Mouse (Mus musculus) heart, postnatal 0 days (tissue): ENCODE measurements at regions not wholly inside any gene's neighbourhood (a gene's known extent, or its start where the extent isn't known, plus 50 kb on each side); places are given as distances from the start of the nearest gene placed in this dataset.

Experiments used
- CTCF ChIP-seq: IDR thresholded peaks from 2 replicates; pipeline ENCODE4 v1.5.1; 2016; ENCODE audit warnings: antibody characterized with exemption, control low read depth, low read depth
- EP300 ChIP-seq: IDR thresholded peaks from 2 replicates; pipeline ENCODE4 v1.6.1; 2016; ENCODE audit warnings: antibody characterized with exemption, low read depth

DNA sequence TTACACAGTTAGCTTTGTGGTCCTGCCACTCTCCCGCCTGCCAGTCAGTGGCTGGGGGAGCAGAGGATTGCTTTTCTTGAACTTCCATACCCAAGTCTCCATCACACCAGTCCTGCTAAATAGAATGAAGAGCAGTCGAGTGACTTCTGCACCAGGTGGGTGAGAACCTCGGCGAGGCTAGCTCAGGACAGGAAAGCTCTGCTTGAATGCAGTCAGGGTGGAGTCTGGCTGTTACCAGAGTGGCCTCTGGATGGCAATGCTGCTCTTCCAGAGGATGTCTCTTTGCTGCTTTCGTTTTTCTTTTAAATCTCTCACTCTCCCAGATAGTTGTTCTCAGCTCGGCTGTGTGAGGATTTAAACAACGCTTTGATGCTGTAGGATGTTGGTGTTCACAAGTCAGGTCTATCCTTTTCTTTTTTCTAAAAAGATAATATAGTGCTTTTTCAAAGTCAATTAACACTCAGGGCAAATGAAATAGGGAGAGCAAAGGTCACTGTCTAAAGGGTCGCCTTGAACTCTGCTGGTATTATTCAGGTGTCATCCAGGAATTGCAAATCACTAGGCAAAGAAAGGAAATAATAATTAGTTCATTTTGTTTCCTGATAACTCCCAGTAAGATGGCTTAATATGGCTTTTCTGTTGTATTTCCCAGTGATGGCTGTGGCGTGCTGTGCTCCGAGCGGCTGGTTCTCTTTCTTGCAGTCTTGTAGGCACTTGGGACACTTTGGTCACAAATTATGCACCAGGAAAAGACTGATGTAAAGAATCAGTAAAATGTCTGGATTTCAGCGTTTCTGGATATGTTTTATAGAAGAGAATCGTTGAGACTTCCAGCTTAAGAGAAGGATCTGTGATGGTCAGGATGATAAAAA is 368.8 kb downstream of the D3Ertd751e start:
- peak; percentile 61 for TF ChIP-seq CTCF
- TF ChIP-seq EP300: no peak
